Mouse (Mus musculus) embryo, embryonic 11 days (tissue): Measurements from ENCODE around the gene Dlk2.

Experiments used
- DNase-seq: peaks from one replicate; pipeline ENCODE4 v3.0.0-alpha.2; 2015

The Dlk2 gene

DNA sequence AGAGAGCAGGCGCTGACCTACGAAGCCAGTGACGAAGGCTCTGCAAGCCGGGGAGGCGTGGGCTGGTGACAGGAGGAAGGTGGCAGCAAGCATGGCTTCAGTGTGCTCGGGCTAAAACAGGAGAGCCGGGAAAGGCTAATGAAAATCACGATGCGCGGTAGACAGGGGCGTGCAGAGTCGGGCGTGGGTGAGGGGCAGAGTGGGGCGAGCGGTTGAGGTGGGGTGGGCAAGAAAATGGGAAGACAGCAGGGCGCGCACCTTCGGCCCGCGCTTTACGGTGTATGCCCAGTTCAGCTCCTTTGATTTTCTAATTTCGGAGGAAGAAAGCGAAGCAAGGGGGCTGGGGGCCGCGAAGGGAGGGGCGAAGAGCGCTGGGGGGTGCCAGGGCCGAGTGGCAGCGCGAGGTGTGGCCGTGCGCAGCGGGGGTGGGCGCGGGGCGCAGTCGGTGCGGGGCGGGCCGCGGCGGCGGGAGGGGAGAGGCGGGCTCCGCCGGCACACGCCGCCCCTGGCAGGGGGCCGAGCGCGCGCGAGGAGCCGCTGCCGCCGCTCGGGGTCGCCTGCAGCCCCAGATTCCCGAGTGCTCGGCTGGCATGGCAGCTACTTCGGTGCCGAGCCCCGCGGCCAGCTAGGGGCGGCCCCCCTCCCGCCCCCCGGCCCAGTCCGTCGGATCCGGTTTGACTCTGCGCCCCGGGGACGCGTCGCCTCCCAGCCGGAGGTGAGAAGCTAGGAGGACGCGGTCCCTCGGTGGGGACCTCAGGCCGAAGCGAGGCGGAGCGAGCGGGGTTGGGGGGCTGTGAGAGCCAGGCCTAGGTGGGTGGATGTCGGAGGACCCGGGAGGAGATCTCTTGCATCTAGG, at the start of gene Dlk2:
Dlk2 (plus strand) TSS at position 58 of the 856 bp plus-strand sequence.
- DNase-seq = peak; percentile 51

DNA sequence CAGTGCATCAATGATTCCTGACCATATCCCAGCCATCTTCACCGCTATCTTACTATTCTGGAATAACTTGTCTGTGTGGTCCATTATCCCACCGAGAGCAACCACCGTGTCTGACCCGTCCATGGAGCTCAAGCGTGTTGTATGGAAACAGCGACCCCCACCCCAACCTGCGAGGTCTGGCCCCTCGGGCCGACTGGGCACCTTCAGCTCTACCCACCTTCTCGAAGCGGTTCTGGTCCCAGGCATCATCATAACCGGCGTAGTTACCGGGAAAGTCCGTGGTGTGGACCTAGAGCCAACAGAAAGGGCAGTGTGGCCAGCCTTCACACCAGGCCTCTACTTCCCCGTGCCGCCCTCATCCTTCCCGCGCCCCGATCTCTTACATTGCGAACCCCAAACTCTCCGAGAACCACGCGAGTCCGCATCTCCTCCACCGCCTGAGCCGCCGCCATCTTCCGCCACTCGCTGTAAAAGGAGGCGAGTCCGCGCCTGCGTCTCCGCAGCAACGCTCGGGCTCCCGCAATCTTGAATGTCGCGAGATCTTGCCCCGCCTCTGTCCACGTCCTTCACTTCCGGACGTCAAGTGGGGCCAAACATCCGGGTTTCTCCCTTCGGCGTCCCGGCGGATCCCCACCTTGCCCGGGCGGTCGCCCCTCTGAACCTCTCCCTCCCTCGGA, 49.6 kb upstream of the Dlk2 start, which contains the start of the genes Polr1c and Yipf3:
Polr1c (minus strand) TSS at position 543 of the 677 bp plus-strand sequence.
Yipf3 (plus strand) TSS at position 569 of the 677 bp plus-strand sequence.
- DNase-seq = peak; percentile 97

- DNase-seq = no peak
Observed at GRCm38 (mm10) chr17:46248189-46248522, 49.1 kb upstream of the Dlk2 start.

DNA sequence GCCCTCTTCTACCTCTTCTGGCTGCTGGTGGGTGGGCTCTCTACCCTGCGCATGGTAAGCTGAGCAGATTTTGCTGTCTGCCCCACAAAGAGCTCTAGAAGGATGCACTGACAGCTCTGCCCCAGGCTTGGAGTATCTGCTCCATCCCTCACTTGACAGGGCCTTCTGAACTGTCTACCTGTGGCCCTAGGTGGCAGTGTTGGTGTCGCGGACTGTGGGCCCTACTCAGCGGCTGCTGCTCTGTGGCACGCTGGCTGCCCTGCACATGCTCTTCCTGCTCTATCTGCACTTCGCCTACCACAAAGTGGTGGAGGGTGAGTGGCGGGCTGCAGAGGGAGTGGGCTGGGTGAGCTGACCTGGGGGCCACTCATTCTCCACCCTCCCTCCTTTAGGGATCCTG, 46.0 kb upstream of the Dlk2 start:
- DNase-seq = no peak

DNA sequence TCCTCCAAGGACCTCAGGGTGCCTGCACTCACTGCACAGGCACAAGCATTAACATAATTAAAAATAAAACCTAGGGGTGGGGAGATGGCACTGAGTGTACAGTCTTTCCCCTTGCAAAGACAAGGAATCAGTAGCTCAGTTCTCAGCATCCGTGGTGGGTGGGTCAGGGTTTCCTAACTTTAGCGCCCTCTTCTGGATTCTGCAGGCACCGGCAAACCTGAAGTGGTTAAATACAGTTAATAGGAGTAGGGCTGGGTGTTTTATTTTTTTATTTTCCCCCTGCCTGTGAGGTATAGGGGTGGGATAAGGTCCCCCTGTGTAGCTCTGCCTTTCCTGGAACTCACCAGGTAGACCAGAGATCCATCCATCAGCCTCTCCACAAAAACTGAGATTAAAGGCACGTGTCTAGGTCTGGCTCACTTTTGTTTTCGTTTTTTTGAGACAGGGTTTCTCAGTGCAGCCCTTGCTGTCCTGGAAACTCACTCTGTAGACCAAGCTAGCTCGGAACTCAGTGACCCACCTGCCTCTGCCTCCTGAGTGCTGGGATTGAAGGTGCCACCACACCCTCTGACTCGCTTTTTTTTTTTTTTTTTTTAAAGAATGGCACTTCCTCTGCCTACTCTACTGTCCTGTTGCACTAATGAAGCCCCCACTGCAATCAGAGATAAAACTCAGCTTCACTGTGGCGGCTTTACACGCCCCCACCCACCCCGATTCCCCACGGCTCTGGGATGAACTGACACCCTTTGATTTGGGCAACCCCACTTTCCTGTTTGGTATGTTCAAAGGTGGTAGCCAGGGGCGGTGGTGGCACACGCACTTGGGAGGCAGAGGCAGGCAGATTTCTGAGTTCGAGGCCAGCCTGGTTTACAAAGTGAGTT, 44.4 kb upstream of the Dlk2 start:
- DNase-seq = peak; percentile 69

- peak; percentile 95 for DNase-seq
Observed at GRCm38 (mm10) chr17:46253452-46254084, 43.7 kb upstream of the Dlk2 start, which contains the start of gene Lrrc73. Gene Lrrc73, plus strand, starts transcription at chr17:46253531.

DNA sequence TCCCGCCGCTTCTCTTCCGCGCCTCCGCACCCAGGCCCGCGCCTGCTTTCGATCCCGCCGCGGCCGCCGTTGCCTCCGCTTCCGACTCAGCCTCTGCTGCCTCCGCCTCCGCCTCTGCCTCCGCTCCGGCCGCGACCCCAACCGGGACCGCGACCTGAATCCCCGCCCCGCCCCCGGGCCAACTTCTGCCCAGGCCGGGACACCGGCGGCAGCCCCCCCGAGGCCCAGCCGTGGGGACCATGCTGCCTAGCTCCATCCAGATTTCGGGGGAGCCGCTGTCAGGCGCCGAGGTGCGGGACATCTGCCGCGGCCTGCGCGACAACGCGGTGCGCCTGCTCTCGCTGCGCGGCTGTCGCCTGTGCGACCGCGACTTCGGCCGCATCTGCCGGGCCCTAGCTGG, 43.1 kb upstream of the Dlk2 start:
- peak; percentile 42 for DNase-seq

DNA sequence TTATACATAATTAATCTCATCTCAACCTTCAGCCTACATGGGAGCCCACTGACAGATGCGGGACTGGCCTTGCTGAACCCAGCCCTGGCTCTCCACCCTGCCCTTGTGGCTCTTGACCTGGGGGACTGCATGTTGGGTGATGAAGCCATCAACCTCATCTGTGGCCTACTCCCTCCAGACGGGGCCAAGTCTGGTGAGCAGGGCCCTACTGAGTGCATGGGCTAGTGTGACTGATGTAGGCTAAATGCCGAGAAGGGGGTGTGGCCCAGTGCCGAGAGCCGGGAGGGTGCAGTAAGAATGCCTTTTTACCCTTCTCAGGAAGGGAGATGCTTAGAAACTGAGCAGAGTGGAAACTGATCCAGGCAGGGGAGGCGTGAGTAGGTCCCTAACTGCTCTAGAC, 42.1 kb upstream of the Dlk2 start:
- DNase-seq = no peak

DNA sequence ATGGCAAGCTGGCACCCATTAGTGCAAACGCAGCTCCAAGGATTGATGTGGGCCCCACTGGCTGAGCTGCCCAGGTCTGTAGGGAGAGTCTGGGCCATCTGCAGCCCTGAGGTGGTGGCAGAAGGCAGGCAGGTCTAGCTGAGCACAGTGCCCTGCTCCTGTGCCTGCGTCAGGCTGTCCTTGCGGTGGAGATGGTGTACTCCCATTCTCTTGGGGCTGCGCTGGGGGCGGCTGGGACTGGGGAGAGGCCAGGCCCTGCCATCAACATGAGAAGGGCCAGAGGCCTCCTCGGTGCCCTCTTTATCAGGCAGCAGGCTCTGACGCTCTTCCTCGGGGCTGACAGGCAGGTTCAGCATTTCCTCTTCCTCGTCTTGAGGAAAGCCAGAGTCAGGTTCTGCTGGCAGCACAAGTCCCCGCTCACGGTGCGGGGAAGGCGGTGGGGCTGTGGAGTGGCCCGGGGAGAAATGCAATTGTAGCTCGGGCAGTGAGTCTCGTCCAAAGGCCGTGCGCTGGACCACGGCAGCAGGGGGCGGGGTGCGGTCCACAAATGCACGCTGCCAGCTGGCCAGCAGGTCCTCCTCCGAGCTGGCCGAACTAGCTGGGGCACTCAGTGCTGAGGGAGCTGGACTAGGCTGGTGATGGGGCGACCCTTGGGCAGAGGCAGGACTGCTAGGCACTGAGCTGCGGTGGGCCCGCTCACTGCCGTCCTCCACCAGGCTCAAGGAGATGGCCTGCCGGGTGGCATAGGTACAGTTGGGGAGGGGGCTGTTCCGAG, 38.8 kb upstream of the Dlk2 start:
- DNase-seq = no peak

GRCm38 (mm10) chr17:46259675-46260074, 37.5 kb upstream of the Dlk2 start:
- DNase-seq = no peak

- no peak for DNase-seq
Observed at GRCm38 (mm10) chr17:46262201-46262694, 35.0 kb upstream of the Dlk2 start.

- DNase-seq = no peak
Observed at GRCm38 (mm10) chr17:46265502-46265901, 31.7 kb upstream of the Dlk2 start.

GRCm38 (mm10) chr17:46265918-46266618, 31.2 kb upstream of the Dlk2 start:
- DNase-seq = peak; percentile 73

GRCm38 (mm10) chr17:46266986-46267385, 30.2 kb upstream of the Dlk2 start:
- no peak for DNase-seq

- DNase-seq = no peak
Observed at GRCm38 (mm10) chr17:46267511-46267910, 29.7 kb upstream of the Dlk2 start.

GRCm38 (mm10) chr17:46268026-46268720, 29.0 kb upstream of the Dlk2 start:
- no peak for DNase-seq

DNA sequence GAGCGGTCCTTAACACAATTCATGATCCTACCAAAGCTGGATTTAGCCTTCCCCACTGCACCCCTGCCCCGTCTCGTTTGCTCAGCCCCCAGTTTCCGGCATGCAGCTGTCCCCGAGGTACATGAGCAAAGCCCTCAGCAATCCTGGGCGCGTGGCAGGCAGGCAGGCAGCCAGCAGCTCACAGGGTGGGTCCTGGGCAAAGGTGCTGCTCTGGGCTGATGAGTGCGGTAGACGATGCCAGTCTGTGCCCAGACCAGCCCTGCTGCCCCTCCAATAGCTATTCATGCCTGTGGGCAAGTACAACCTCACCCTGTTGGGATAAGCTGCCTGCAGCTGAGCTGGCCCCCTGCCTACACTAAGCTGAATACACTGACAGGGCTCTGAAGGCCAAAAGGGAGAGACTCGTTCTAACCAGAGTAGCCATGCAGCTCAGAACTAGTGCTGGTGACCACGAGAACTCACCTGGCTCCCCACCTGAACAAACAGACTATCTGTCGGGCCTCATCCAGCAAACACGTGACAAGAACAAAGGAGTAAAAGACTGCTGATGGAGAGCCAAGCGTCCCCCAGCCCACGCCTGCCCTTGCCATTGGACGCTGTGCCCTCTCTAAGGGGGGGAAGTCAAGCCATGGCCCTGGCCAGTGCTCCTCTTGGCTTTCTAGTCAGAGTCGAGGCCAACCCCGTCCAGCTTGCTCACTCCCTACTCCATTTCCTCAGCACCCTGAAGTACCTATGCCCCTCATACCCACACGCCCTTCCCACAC, 27.3 kb upstream of the Dlk2 start:
- no peak for DNase-seq

- no peak for DNase-seq
Observed at GRCm38 (mm10) chr17:46272058-46272457, 25.2 kb upstream of the Dlk2 start.

DNA sequence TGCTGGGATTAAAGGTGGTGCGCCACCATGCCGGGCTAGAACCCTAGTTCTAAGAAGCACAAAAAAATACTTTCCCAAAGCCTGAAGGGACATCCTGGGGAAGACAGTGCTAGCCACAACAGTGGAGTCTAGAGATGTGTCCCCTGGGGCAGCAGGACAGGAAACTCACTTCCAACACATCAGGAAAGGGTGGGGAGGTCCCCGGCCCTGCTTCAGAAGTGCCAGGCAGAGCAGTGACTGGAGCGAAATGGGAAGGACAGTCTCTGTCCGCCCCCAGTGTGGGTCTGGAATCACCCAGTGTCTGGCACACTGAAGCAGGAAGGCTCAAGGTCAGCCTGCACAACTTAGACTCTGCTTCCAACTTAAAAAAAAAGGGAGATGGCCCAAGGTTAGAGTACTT, 24.5 kb upstream of the Dlk2 start:
- DNase-seq = no peak
